ENCODE assay signal across 12 mouse cellular contexts in genomic region chr9:108462192-108462591, GRCm38 (mm10). TPM values are rescaled to one million over a fixed set of nuclear protein-coding genes. Genes with fewer than 3 reads are reported as not detected.
DNase-seq lines count a peak whose midpoint lies in the region; ATAC-seq lines count a peak whose summit lies in the region.
"Had no signal": no experiment of that assay in that cellular context is flagged by ENCODE, and none has a peak within 500 bp of the region (broad histone marks: within the 10 kb centered on the region; RNA-seq: fewer than 3 reads in every experiment).

No protein-coding gene starts in this region.

- WGBS in heart, embryonic 11.5 days (ENCODE audit: insufficient replicate concordance), result 81% methylated on average over 10 of the region's 10 CpGs

- no peak for ATAC-seq in heart, embryonic 11.5 days (replicated peaks; ENCODE audit: insufficient number of reproducible peaks, low FRiP score, low TSS enrichment)

- peak; percentile 61 to 63 for DNase-seq in heart, adult 18-20 months
- DNase-seq in heart, adult 8-10 months (ENCODE audit: low spot score), result peak; percentile 52
- peak; percentile 72 for DNase-seq in kidney, postnatal 10 days
- peak; percentile 43 to 78 for DNase-seq in lung, postnatal 4 days
- no peak for DNase-seq in gastrocnemius, postnatal 10 days
- DNase-seq in left cerebral cortex, adult 8-10 months (ENCODE audit: low spot score in 2 of 2), result no peak
- no peak for DNase-seq in layer of hippocampus, postnatal 14 days (ENCODE audit: low spot score in 2 of 2)
- DNase-seq: cerebellum, postnatal 36 days; thymus, postnatal 36 days had no signal

- no peaks in the 10 kb centered on the region for H3K9me3 ChIP-seq in heart, embryonic 11.5 days (replicated peaks; ENCODE audit: control insufficient read depth, low read length)

- H3K36me3 ChIP-seq in heart, embryonic 11.5 days (ENCODE audit: control insufficient read depth, insufficient read depth, low read length), result peaks cover 25% of the 10 kb centered on the region

- peaks cover 16% of the 10 kb centered on the region for H3K4me1 ChIP-seq in heart, embryonic 11.5 days (ENCODE audit: control insufficient read depth, insufficient read depth, low read length)

- no peaks in the 10 kb centered on the region for H3K27me3 ChIP-seq in heart, embryonic 11.5 days (ENCODE audit: control insufficient read depth, insufficient read depth, low read length)

- no peak overlapping the region for H3K4me3 ChIP-seq in heart, embryonic 11.5 days (ENCODE audit: low read depth, low read length)

- H3K4me2 ChIP-seq in heart, embryonic 11.5 days, result no peak overlapping the region

- H3K27ac ChIP-seq in heart, embryonic 11.5 days (ENCODE audit: low read depth, low read length), result no peak overlapping the region

- no peak overlapping the region for H3K9ac ChIP-seq in heart, embryonic 11.5 days (ENCODE audit: low read depth, low read length)

RNA-seq across cellular contexts. Expression of gene Klhdc8b, which starts 0.8 kb away (rescaled TPM):
- 1 to 10 TPM; 4.7 to 5.5 TPM for total RNA-seq in heart, adult 18-20 months (2021)
- 58.1 and 71.8 TPM in 2 replicates for polyA plus RNA-seq in heart, embryonic 11.5 days (2014; fragmentation: Nextera tagmentation; extraction: Ambion mirVana)
- 1 to 10 TPM; 3.9 to 6.7 (median 5.8) TPM for total RNA-seq in heart, adult 8-10 months (2022)
- 1 to 10 TPM; 8.0 to 8.8 TPM for total RNA-seq in gastrocnemius, postnatal 10 days (2021)
- total RNA-seq in left cerebral cortex, adult 8-10 months (2022), result 10 to 100 TPM; 28.8 to 38.0 (median 34.0) TPM
- total RNA-seq in layer of hippocampus, postnatal 14 days (2021), result 10 to 100 TPM; 17.5 to 18.4 TPM

RNA-seq across cellular contexts. Expression of gene Ccdc71, which starts 1.9 kb away (rescaled TPM):
- total RNA-seq in heart, adult 18-20 months (2021), result 10 to 100 TPM; 23.1 to 23.3 TPM
- polyA plus RNA-seq in heart, embryonic 11.5 days (2014; fragmentation: Nextera tagmentation; extraction: Ambion mirVana), result 34.6 and 46.9 TPM in 2 replicates
- total RNA-seq in heart, adult 8-10 months (2022), result 10 to 100 TPM; 21.3 to 28.3 (median 26.7) TPM
- total RNA-seq in gastrocnemius, postnatal 10 days (2021), result 10 to 100 TPM; 20.9 to 21.2 TPM
- 10 to 100 TPM; 35.8 to 46.5 (median 38.4) TPM for total RNA-seq in left cerebral cortex, adult 8-10 months (2022)
- total RNA-seq in layer of hippocampus, postnatal 14 days (2021), result 10 to 100 TPM; 37.0 to 37.8 TPM

RNA-seq across cellular contexts. Expression of gene Lamb2, which starts 17.3 kb away (rescaled TPM):
- total RNA-seq in heart, adult 18-20 months (2021), result 100 to 1,000 TPM; 334 to 339 TPM
- polyA plus RNA-seq in heart, embryonic 11.5 days (2014; fragmentation: Nextera tagmentation; extraction: Ambion mirVana), result 22.7 and 30.4 TPM in 2 replicates
- total RNA-seq in heart, adult 8-10 months (2022), result 100 to 1,000 TPM; 342 to 366 (median 351) TPM
- total RNA-seq in gastrocnemius, postnatal 10 days (2021), result 100 to 1,000 TPM; 156 to 169 TPM
- total RNA-seq in left cerebral cortex, adult 8-10 months (2022), result 10 to 100 TPM; 28.0 to 35.7 (median 30.8) TPM
- total RNA-seq in layer of hippocampus, postnatal 14 days (2021), result 10 to 100 TPM; 34.8 to 39.8 TPM

RNA-seq across cellular contexts. Expression of gene BC048562, which starts 25.9 kb away (rescaled TPM):
- not detected for total RNA-seq in heart, adult 18-20 months (2021)
- not detected in 2 replicates for polyA plus RNA-seq in heart, embryonic 11.5 days (2014; fragmentation: Nextera tagmentation; extraction: Ambion mirVana)
- not detected for total RNA-seq in heart, adult 8-10 months (2022)
- not detected for total RNA-seq in gastrocnemius, postnatal 10 days (2021)
- not detected for total RNA-seq in left cerebral cortex, adult 8-10 months (2022)
- total RNA-seq in layer of hippocampus, postnatal 14 days (2021), result not detected
- total RNA-seq: gastrocnemius, adult 8-10 months; liver, adult 2 months had no signal
- polyA plus RNA-seq: liver, adult 2 months had no signal

RNA-seq across cellular contexts. Expression of gene Usp19, which starts 28.2 kb away (rescaled TPM):
- total RNA-seq in heart, adult 18-20 months (2021), result 10 to 100 TPM; 79.9 to 91.6 TPM
- polyA plus RNA-seq in heart, embryonic 11.5 days (2014; fragmentation: Nextera tagmentation; extraction: Ambion mirVana), result 48.9 and 57.4 TPM in 2 replicates
- total RNA-seq in heart, adult 8-10 months (2022), result 100 to 1,000 TPM in 3 of 4 experiments, 10 to 100 TPM in 1; 92.9 to 109 (median 102) TPM
- 100 to 1,000 TPM in 1 of 2 experiments, 10 to 100 TPM in 1; 91.5 to 109 TPM for total RNA-seq in gastrocnemius, postnatal 10 days (2021)
- total RNA-seq in left cerebral cortex, adult 8-10 months (2022), result 100 to 1,000 TPM; 116 to 140 (median 127) TPM
- total RNA-seq in layer of hippocampus, postnatal 14 days (2021), result 100 to 1,000 TPM; 123 to 128 TPM

Comparison
In these comparisons a context has a peak if more than half of its experiments do, and no peak if none do; other contexts are left out.
1. DNase-seq: peak in heart, adult 18-20 months (2 of 2), heart, adult 8-10 months (single experiment), kidney, postnatal 10 days (single experiment) and lung, postnatal 4 days (2 of 2); none in gastrocnemius, postnatal 10 days (single experiment), left cerebral cortex, adult 8-10 months (0 of 2) and layer of hippocampus, postnatal 14 days (0 of 2).